Mouse (Mus musculus): ENCODE measurements around the gene Ociad2.

The Ociad2 gene

DNA sequence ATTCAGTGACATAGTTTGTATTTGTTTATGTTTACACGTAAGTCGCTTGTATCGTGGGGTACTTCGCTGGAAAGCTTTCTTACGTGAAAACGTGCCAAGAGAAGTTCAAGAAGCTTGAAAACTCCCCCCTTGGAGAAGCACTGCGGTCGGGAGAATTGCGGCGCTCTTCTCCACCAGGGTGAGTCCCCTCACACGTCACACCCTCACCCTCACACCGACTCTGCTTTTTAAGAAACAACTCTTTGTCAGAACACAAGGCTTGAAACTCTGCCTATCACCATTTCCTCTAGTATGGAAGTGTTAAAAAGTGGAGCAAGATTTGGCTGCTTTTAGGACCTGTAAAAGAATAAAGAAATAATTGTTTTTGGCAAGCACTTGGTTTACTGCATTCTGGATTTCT is 36.3 kb downstream of the Ociad2 start:
- ATAC-seq (ENCODE audit: low TSS enrichment): no peak

DNA sequence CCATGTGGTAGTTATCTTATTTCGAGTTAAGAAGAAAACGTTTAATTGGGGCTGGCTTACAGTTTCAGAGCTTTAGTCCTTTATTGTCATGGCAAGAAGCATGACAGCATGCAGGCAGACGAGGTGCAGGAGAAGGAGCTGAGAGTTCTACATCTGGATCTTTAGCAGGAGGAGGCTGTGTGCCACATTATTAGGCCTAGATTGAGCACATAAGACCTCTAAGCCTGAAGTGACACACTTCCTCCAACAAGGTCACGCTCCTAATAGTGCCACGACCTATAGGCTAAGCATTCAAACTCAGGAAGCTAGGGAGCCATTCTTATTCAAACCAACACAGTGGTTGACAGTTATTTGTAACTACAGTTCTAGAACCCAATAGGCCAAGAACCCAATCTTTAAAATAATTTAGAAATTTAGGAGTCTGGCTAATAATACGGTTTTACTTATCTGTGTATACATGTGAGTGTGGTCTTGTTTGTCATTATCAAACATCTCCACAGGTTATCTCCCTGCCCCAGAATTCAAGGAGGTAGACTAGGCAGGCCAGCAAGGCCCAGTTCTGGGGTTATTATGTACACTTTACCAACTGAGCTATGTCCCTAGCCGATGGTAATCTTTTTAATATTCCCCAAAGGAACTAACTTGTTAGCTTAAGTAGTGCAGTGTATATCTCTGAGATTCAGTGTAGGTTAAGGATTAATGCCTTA is 39.1 kb downstream of the Ociad2 start:
- ATAC-seq (ENCODE audit: low TSS enrichment): no peak

GRCm38 (mm10) chr5:73295916-73296315 is 44.9 kb downstream of the Ociad2 start:
- ATAC-seq (ENCODE audit: low TSS enrichment): no peak

DNA sequence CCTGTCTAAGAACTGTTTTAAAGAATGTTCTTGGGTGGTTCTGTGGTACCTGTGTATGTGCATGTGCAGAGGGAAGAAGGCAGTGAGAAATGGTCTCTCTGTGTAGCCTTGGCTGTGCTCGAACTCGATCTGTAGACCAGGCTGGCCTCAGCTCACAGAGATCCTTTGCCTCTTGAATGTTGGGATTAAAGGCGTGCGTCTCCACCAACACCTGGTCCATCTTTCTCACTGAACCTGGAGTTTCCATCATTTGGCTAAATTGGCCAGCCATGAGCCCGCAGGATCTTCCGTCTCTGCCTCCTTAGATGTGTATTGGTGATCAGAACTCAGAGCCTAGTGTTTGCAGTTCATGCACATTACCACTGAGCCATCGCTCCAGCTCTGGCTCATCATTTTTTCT is 45.8 kb downstream of the Ociad2 start:
- ATAC-seq (ENCODE audit: low TSS enrichment): no peak

DNA sequence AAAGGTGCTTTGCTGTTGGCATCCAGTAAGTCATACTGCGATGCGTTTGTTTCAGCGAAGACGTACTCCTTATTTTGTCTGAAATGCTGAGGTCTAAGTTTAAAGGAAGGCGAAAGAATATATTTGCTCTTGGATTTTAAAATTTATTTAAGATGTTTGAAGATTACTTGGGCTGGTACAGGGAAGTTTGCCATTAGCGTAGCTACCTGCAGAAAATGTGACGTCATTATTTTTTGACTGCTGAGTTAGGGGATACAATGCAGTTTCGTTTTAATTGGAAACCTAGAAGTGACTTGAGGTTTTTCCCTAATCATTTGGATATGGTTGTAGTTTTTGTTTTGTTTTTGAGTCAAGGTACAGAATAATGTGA is 47.4 kb downstream of the Ociad2 start:
- no peak for ATAC-seq (ENCODE audit: low TSS enrichment)

DNA sequence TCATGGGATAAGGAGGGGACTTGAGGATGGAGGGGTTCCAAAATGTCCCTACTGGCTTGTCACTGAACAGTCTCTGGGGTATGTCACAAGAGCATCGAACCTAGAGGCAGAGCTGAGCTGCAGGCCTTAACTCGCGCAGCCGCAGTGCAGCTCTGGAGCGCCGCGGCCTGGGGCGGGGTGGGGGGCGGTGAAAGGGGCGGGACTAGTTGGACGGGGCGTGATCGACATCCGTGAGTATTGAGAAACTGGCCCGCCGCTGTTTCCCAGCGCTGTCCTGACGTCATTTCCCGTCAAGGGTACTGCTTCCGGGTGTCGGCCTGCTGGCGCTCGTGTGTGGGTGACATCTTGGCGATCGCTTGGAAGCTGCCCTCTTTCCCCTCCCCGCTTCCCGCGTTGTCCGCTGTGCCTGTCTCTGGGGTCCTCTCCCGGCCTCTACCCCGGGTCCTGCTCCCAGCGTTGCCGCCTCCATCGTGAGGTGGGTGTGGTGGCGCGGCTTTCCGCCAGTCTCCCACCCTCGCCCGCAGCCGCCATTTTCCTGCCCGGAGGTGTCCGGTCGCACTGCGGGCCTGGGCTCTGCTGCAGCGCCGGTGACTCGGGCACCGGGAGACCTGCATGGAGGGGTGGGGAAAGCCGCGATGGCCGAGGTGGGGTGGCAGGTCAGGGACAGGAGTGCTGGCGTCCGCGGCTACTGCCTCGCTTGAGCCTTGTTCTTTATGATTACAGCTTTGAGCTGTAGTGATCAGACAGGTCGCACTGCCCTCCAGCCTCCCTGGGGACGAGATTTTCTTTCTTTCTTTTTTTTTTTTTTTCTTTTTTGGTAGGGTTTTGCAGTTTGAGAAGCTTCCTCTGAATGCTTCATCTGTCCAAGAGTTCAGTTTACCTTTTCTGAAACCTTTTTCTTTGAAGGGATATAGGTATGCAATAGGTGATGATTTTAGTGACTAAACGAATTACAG is 48.0 kb downstream of the Ociad2 start, which contains the start of gene Ociad1:
Gene Ociad1, plus strand, starts transcription at position 283 of the 956 bp plus-strand sequence.
- ATAC-seq (ENCODE audit: low TSS enrichment): peak; percentile 98

DNA sequence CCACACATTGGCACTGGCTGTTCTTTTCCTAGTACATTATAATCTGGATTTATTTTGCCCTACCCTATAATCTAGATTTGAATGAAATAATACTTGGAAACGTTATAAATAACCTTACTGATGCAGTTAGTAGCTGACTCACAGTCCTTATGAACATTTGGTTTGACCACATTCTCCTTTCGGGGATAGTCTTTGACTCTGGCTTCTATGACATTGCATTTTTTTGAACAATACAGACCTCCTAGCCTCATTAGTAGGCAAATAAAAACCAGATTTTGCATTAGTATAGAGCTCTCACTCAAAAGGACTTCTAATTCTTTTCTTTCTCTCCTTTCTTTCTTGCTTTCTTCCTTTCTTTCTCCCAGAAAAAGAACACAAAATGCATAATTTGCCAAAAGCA is 50.9 kb downstream of the Ociad2 start:
- ATAC-seq (ENCODE audit: low TSS enrichment): no peak

DNA sequence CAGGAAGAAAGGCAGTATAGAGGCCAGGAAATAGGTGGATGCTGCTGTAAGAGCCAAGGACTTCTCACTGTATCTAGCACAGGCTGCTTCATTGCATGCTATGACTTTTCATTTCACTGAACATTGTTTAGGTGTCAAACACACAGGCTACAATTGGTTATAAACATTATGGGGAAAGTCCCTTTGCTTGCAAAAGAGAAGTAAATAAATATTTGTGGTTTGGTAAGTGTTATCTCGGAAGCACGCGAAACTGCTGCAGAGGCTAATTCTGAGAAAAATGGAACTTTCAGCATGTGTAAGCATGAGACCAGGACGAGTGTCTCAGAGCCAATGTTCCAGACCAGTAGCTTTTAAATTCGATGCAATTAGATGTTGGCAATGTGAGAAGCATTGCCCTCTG is 54.2 kb downstream of the Ociad2 start:
- no peak for ATAC-seq (ENCODE audit: low TSS enrichment)

DNA sequence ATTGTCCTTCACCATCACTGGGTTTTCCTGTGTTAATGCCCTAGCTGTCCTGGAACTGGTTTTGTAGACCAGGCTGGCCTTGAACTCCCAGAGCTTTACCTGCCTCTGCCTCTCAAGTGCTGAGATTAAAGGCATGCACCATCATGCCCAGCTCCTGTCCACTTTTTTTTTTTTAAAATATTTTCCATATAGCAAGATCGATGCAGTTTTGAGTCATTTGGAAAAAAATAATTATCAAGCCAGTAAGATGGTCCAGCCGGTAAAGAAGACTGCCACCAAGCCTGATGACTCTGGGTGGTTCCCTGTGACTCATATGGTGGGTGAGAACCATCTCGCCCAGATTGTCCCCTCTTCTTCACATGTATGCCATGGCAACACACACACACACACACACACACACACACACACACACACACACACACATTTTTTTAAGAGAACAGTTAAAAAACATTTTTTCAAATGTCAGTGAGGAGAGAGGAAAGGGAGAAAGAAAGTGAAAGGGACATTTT is 55.3 kb downstream of the Ociad2 start:
- no peak for ATAC-seq (ENCODE audit: low TSS enrichment)

- no peak for ATAC-seq (ENCODE audit: low TSS enrichment)
These were observed 56.8 kb downstream of the Ociad2 start for GRCm38 (mm10) chr5:73284046-73284445.

DNA sequence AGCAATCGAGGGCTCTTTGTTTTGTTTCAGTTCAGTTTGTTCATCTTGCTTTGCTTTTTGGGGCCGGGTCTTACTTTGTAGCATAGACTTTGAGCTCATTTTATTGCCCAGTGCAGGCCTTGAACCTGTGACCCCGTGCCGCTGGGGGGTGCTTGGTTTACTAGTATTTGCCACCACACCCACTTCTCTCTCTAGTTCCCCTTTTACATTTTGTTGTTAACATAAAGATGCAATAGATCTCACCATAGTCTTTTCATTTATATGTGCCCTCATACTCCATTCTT is 60.3 kb downstream of the Ociad2 start:
- ATAC-seq (ENCODE audit: low TSS enrichment): no peak

GRCm38 (mm10) chr5:73279732-73280566 is 60.9 kb downstream of the Ociad2 start:
- no peak for ATAC-seq (ENCODE audit: low TSS enrichment)

GRCm38 (mm10) chr5:73279190-73279589 is 61.6 kb downstream of the Ociad2 start:
- no peak for ATAC-seq (ENCODE audit: low TSS enrichment)

GRCm38 (mm10) chr5:73274941-73275340 is 65.9 kb downstream of the Ociad2 start:
- no peak for ATAC-seq (ENCODE audit: low TSS enrichment)

- no peak for ATAC-seq (ENCODE audit: low TSS enrichment)
These were observed 67.7 kb downstream of the Ociad2 start for GRCm38 (mm10) chr5:73273171-73273570.

Measured in frontal cortex, adult (tissue).